Mouse (Mus musculus) right cerebral cortex, adult 2 months (tissue): ENCODE measurements around the gene Trip10.

Source experiments
- DNase-seq, 2 experiments: peaks; one replicate each; pipeline ENCODE4 v3.0.0; 2021 to 2022; ENCODE audit warnings: low spot score in 2 of 2

Trip10 gene

GRCm38 (mm10) chr17:57249186-57250181, at the start of gene Trip10:
Gene Trip10, plus strand, starts transcription at chr17:57249455.
- DNase-seq, result peak; percentile 79 to 81

GRCm38 (mm10) chr17:57201841-57202724, 47.2 kb upstream of the Trip10 start:
- DNase-seq, result no peak

GRCm38 (mm10) chr17:57207938-57208337, 41.3 kb upstream of the Trip10 start:
- no peak for DNase-seq

GRCm38 (mm10) chr17:57209330-57209729, 39.9 kb upstream of the Trip10 start:
- DNase-seq, result no peak

GRCm38 (mm10) chr17:57211501-57211900, 37.8 kb upstream of the Trip10 start:
- DNase-seq, result no peak

GRCm38 (mm10) chr17:57214676-57215387, 34.4 kb upstream of the Trip10 start:
- no peak for DNase-seq

- DNase-seq, result no peak
Observed at GRCm38 (mm10) chr17:57218335-57218900, 30.8 kb upstream of the Trip10 start.

- DNase-seq, result peak; percentile 49 to 70
Observed at GRCm38 (mm10) chr17:57219167-57219883, 29.9 kb upstream of the Trip10 start.

GRCm38 (mm10) chr17:57219884-57220207, 29.4 kb upstream of the Trip10 start:
- no peak for DNase-seq

GRCm38 (mm10) chr17:57221911-57222310, 27.3 kb upstream of the Trip10 start:
- DNase-seq, result no peak

GRCm38 (mm10) chr17:57223313-57223712, 25.9 kb upstream of the Trip10 start:
- DNase-seq, result no peak

GRCm38 (mm10) chr17:57227468-57227867, 21.8 kb upstream of the Trip10 start:
- DNase-seq, result no peak

- DNase-seq, result no peak
Observed at GRCm38 (mm10) chr17:57228014-57228413, 21.2 kb upstream of the Trip10 start, which contains the start of gene C3. Gene C3, minus strand, starts transcription at chr17:57228136.

- no peak for DNase-seq
Observed at GRCm38 (mm10) chr17:57228873-57229272, 20.4 kb upstream of the Trip10 start.

GRCm38 (mm10) chr17:57229851-57230727, 19.2 kb upstream of the Trip10 start:
- DNase-seq, result no peak

GRCm38 (mm10) chr17:57230728-57231125, 18.5 kb upstream of the Trip10 start:
- no peak for DNase-seq

GRCm38 (mm10) chr17:57231321-57231771, 17.9 kb upstream of the Trip10 start:
- DNase-seq, result no peak

GRCm38 (mm10) chr17:57232200-57232599, 17.1 kb upstream of the Trip10 start:
- DNase-seq, result no peak

- no peak for DNase-seq
Observed at GRCm38 (mm10) chr17:57233038-57233437, 16.2 kb upstream of the Trip10 start.
